Mouse (Mus musculus) kidney, embryonic 15.5 days (tissue): ENCODE measurements at regions not wholly inside any gene's neighbourhood (a gene's known extent, or its start where the extent isn't known, plus 50 kb on each side); places are given as distances from the start of the nearest gene placed in this dataset.

Source experiments
- ATAC-seq: fragments of 200-750 bp; cut with Nextera tagmentation; replicated peaks from 2 replicates; pipeline ENCODE4 v1.8.0; 2017; ENCODE audit warnings: moderate TSS enrichment; ENCODE audit not compliant: low FRiP score
- H3K27ac ChIP-seq: fragments of 300-500 bp; sonication (generic); 2 replicates; pipeline ENCODE4 v1.5.1; 2015; ENCODE audit warnings: mild to moderate bottlenecking, inconsistent platforms
- H3K27me3 ChIP-seq: fragments of 300-500 bp; sonication (generic); 2 replicates; pipeline ENCODE4 v1.6.1; 2015; ENCODE audit warnings: inconsistent platforms
- H3K36me3 ChIP-seq: fragments of 300-500 bp; sonication (generic); 2 replicates; pipeline ENCODE4 v1.6.1; 2015; ENCODE audit warnings: inconsistent platforms
- H3K4me1 ChIP-seq: fragments of 300-500 bp; sonication (generic); 2 replicates; pipeline ENCODE4 v1.6.1; 2015; ENCODE audit warnings: inconsistent platforms
- H3K4me2 ChIP-seq: fragments of 300-500 bp; sonication (generic); 2 replicates; pipeline ENCODE4 v1.6.1; 2015; ENCODE audit warnings: moderate library complexity, mild to moderate bottlenecking, inconsistent platforms
- H3K4me3 ChIP-seq: fragments of 300-500 bp; sonication (generic); replicated peaks from 2 replicates; pipeline ENCODE4 v1.5.1; 2015; ENCODE audit warnings: mild to moderate bottlenecking, inconsistent platforms
- H3K9ac ChIP-seq: fragments of 300-500 bp; sonication (generic); 2 replicates; pipeline ENCODE4 v1.6.1; 2015; ENCODE audit warnings: mild to moderate bottlenecking, inconsistent platforms
- H3K9me3 ChIP-seq: fragments of 300-500 bp; sonication (generic); replicated peaks from 2 replicates; pipeline ENCODE4 v1.6.1; 2016; ENCODE audit warnings: inconsistent platforms
- WGBS: fragments of 180-500 bp; shearing (Covaris S2); methylation state at CpG from one replicate; pipeline ENCODE4 v1.1.7; 2015; ENCODE audit warnings: mixed read lengths; 5-methylcytosine and 5-hydroxymethylcytosine counted together

GRCm38 (mm10) chr6:8831204-8831603, 52.9 kb upstream of the Ica1 start:
- 49% methylated on average over 2 of the region's 2 CpGs for WGBS
- no peaks in the 10 kb centered on the region for H3K4me1 ChIP-seq
- no peaks in the 10 kb centered on the region for H3K36me3 ChIP-seq
- H3K4me3 ChIP-seq = no peak overlapping the region
- H3K4me2 ChIP-seq = no peak overlapping the region
- H3K27me3 ChIP-seq = no peaks in the 10 kb centered on the region
- H3K9ac ChIP-seq = no peak overlapping the region
- H3K27ac ChIP-seq = no peak overlapping the region
- no peaks in the 10 kb centered on the region; the same call in 1 of the 2 replicates for H3K9me3 ChIP-seq
- ATAC-seq = no peak

GRCm38 (mm10) chr6:8832924-8833323, 54.6 kb upstream of the Ica1 start:
- Histone ChIP-seq H3K4me1 (no peaks in the 10 kb centered on the region), H3K36me3 (no peaks in the 10 kb centered on the region), H3K4me3 (no peak overlapping the region), H3K9ac (no peak overlapping the region), H3K9me3 (no peaks in the 10 kb centered on the region; the same call in 1 of the 2 replicates), H3K27me3 (no peaks in the 10 kb centered on the region), H3K4me2 (no peak overlapping the region), H3K27ac (no peak overlapping the region)
- no peak for ATAC-seq
- WGBS = 83% methylated on average over 1 of the region's 1 CpGs

GRCm38 (mm10) chr6:8853657-8854056, 75.4 kb upstream of the Ica1 start:
- 93% methylated on average over 5 of the region's 5 CpGs for WGBS

DNA sequence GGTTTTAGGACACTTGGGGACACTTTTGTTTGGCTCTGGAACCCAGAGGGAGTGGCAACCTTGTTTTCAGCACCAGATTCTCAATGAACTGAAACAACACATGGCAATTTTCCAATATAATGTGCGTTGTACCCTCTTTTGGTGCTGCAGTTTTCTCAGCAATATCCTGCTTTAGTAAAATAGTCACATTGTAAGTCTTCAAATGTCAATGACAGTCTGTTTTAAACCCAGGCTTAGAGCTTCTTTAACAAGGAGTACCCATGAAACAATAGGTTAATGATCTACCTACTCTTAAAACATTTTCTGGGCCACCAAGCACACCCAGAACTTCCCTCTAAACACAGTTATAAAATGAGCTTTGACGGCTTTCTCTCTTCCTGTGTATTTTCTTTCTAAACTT, 82.3 kb upstream of the Ica1 start:
- ATAC-seq = no peak
- Histone ChIP-seq H3K4me1 (no peaks in the 10 kb centered on the region), H3K27me3 (no peaks in the 10 kb centered on the region), H3K27ac (no peak overlapping the region), H3K4me2 (no peak overlapping the region), H3K36me3 (no peaks in the 10 kb centered on the region), H3K9ac (no peak overlapping the region), H3K4me3 (no peak overlapping the region), H3K9me3 (no peaks in the 10 kb centered on the region)
- 47% methylated on average over 2 of the region's 2 CpGs for WGBS

More at GRCm38 (mm10) chr6:8853657-8854056, 75.4 kb upstream of the Ica1 start:
- no peaks in the 10 kb centered on the region for H3K36me3 ChIP-seq
- no peaks in the 10 kb centered on the region for H3K9me3 ChIP-seq
- no peak overlapping the region for H3K4me3 ChIP-seq
- no peaks in the 10 kb centered on the region for H3K4me1 ChIP-seq
- no peak for ATAC-seq
- H3K4me2 ChIP-seq = no peak overlapping the region
- H3K27me3 ChIP-seq = no peaks in the 10 kb centered on the region
- no peak overlapping the region for H3K27ac ChIP-seq
- no peak overlapping the region for H3K9ac ChIP-seq

- no peaks in the 10 kb centered on the region for H3K36me3 ChIP-seq
- no peak for ATAC-seq
- H3K9ac ChIP-seq = no peak overlapping the region
- no peaks in the 10 kb centered on the region for H3K27me3 ChIP-seq
- no peak overlapping the region for H3K4me3 ChIP-seq
- no peak overlapping the region for H3K27ac ChIP-seq
- H3K4me2 ChIP-seq = no peak overlapping the region
- no peaks in the 10 kb centered on the region for H3K4me1 ChIP-seq
- H3K9me3 ChIP-seq = no peaks in the 10 kb centered on the region
- whole genome bisulfite sequencing = 57% methylated on average over 8 of the region's 8 CpGs
Measured at GRCm38 (mm10) chr6:8863843-8864620, 84.2 kb upstream of the Nxph1 start.

- Histone ChIP-seq H3K9me3 (no peaks in the 10 kb centered on the region), H3K27ac (no peak overlapping the region), H3K4me2 (peak overlapping the region; percentile 7; the same call in 1 of the 2 replicates), H3K27me3 (no peaks in the 10 kb centered on the region), H3K4me3 (no peak overlapping the region), H3K4me1 (peaks cover 5% of the 10 kb centered on the region; the same call in 1 of the 2 replicates), H3K36me3 (no peaks in the 10 kb centered on the region), H3K9ac (no peak overlapping the region)
- WGBS = 25% methylated on average over 11 of the region's 11 CpGs
- no peak for ATAC-seq
Measured at GRCm38 (mm10) chr6:8877373-8878070, 70.7 kb upstream of the Nxph1 start.

DNA sequence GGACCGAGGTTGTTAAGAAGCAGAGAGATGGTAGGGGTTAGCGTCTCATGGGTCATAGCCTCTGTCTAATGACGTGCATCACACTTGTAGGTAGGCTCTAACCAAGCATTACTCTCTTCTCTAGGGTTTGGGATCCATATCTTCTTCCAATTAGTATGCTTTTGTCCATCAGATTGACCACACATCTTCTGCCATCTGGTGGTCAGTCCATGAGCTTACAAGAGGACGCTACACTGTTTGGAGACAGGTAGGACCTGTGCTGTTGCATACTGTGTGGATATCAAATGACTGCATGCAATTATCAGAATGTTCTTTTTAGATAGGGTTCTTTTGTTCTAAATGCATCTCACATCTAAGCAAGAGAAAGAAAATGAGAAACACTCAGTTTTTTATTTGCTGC, 54.6 kb upstream of the Nxph1 start:
- Histone ChIP-seq H3K4me3 (no peak overlapping the region), H3K27me3 (no peaks in the 10 kb centered on the region), H3K4me2 (no peak overlapping the region), H3K9ac (no peak overlapping the region), H3K9me3 (no peaks in the 10 kb centered on the region), H3K36me3 (no peaks in the 10 kb centered on the region), H3K27ac (no peak overlapping the region), H3K4me1 (no peaks in the 10 kb centered on the region)
- WGBS = 66% methylated on average over 4 of the region's 4 CpGs
- ATAC-seq = no peak

DNA sequence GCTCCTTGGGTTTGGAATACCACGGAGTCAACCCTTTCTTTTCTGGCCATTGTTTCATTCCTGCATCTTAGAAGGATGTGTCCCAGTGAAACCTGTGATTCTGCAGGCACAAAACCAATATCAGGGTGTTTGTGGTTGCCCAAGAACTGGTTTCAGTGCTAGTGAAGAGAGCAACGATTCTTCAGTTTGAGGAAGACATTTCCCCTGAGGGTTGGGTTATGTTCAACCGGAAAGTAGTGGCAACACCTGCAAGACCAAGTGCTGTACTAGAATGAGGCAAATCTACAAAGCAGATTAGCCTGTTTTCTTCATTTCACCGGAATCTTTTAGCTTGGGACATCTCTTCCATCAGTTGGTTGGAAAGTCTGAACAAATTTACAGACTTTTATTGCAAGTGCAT, 52.1 kb upstream of the Nxph1 start:
- no peak overlapping the region for H3K4me2 ChIP-seq
- no peak overlapping the region for H3K9ac ChIP-seq
- H3K27ac ChIP-seq = no peak overlapping the region
- no peaks in the 10 kb centered on the region for H3K4me1 ChIP-seq
- no peak overlapping the region for H3K4me3 ChIP-seq
- 89% methylated on average over 4 of the region's 4 CpGs for WGBS
- no peak for ATAC-seq
- H3K9me3 ChIP-seq = no peaks in the 10 kb centered on the region
- no peaks in the 10 kb centered on the region for H3K36me3 ChIP-seq
- H3K27me3 ChIP-seq = no peaks in the 10 kb centered on the region

DNA sequence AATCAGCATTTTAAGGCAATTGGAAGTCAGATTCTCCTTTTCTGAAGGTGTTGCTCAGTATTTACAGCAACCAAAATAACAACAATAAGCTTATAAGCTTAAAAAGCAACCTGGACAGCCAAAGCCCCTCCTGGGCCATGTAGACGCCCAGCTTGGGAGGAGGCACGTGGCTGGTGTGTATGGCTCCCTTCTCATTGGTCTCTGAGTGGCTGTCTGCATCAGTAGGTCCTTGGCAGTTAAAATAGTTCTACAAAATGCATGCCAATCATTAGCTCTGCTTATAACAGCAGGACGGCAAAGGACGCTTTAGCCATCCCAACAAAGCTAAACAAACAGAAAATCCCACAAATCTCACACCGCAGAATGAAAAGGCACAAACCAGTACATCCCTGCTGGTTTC, 51.4 kb upstream of the Nxph1 start:
- no peak overlapping the region for H3K9ac ChIP-seq
- no peaks in the 10 kb centered on the region for H3K36me3 ChIP-seq
- H3K9me3 ChIP-seq = no peaks in the 10 kb centered on the region
- ATAC-seq = no peak
- no peak overlapping the region for H3K4me2 ChIP-seq
- no peak overlapping the region for H3K27ac ChIP-seq
- H3K4me1 ChIP-seq = no peaks in the 10 kb centered on the region
- 55% methylated on average over 5 of the region's 5 CpGs for WGBS
- no peaks in the 10 kb centered on the region for H3K27me3 ChIP-seq
- no peak overlapping the region for H3K4me3 ChIP-seq

GRCm38 (mm10) chr6:8897334-8897733, 50.9 kb upstream of the Nxph1 start:
- no peaks in the 10 kb centered on the region for H3K27me3 ChIP-seq
- no peak for ATAC-seq
- no peak overlapping the region for H3K9ac ChIP-seq
- no peaks in the 10 kb centered on the region for H3K36me3 ChIP-seq
- H3K9me3 ChIP-seq = no peaks in the 10 kb centered on the region
- no peak overlapping the region for H3K4me2 ChIP-seq
- no peaks in the 10 kb centered on the region for H3K4me1 ChIP-seq
- no peak overlapping the region for H3K4me3 ChIP-seq
- H3K27ac ChIP-seq = no peak overlapping the region
- WGBS = 70% methylated on average over 7 of the region's 7 CpGs

- H3K9ac ChIP-seq = no peak overlapping the region
- H3K9me3 ChIP-seq = no peaks in the 10 kb centered on the region
- H3K4me3 ChIP-seq = no peak overlapping the region
- H3K27me3 ChIP-seq = no peaks in the 10 kb centered on the region
- no peaks in the 10 kb centered on the region for H3K36me3 ChIP-seq
- ATAC-seq = no peak
- H3K4me1 ChIP-seq = no peaks in the 10 kb centered on the region
- no peak overlapping the region for H3K4me2 ChIP-seq
- WGBS = 65% methylated on average over 3 of the region's 3 CpGs
- H3K27ac ChIP-seq = no peak overlapping the region
Measured at GRCm38 (mm10) chr6:8898268-8898667, 50.0 kb upstream of the Nxph1 start.
